Mouse (Mus musculus) MEL (cell line): Measurements from ENCODE around the gene Slc39a11.

ENCODE experiments used
- RCOR1 ChIP-seq: IDR thresholded peaks from 2 replicates; pipeline ENCODE4 v1.6.1; 2012; ENCODE audit warnings: low read depth, mild to moderate bottlenecking, inconsistent platforms, low read length, improper control_type of control experiment
- SMC3 ChIP-seq: IDR thresholded peaks from 2 replicates; pipeline ENCODE4 v1.6.1; 2011; ENCODE audit warnings: low read depth, low read length, improper control_type of control experiment
- UBTF ChIP-seq: IDR thresholded peaks from 2 replicates; pipeline ENCODE4 v1.6.1; 2012; ENCODE audit warnings: low read depth, mild to moderate bottlenecking, inconsistent platforms, low read length, improper control_type of control experiment, moderate library complexity, borderline replicate concordance; ENCODE audit not compliant: insufficient read depth

DNA sequence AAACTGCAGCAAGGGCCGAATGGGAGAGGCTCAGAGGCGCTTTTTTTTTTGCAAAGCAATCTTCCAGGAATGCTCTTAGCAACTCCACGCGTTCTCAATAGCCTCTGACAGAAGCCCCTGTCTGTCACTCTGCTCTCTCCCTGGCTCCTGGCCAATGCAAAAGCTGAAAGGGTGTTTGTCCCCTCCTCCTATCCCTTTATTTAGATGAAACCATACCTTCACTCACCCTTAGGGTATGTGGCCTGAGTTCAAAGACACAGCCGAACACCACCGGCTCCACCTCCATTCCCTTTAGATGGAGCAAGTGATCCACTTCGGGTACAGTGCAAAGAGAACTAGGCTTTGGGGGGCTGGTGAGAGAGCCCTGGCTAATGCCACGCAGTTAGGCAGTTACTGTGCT, 387.8 kb downstream of the Slc39a11 start:
- TF ChIP-seq SMC3 (no peak), RCOR1 (no peak), UBTF (no peak)
